Mouse (Mus musculus) MEL (cell line): Measurements from ENCODE around the gene Gjb6. TPM values are rescaled to one million over a fixed set of nuclear protein-coding genes. Genes with fewer than 3 reads are reported as not detected.

ENCODE experiments used
- DNase-seq: peaks from one replicate; pipeline ENCODE4 v3.0.0; 2011; ENCODE audit warnings: low read depth, low spot score
- H3K27ac ChIP-seq: 2 replicates; pipeline ENCODE4 v1.5.1; 2012; ENCODE audit warnings: low read depth, mild to moderate bottlenecking, control low read depth, low read length, moderate library complexity; ENCODE audit not compliant: control insufficient read depth
- H3K27me3 ChIP-seq, 2 experiments: fragments of 150-350 bp in 1 of 2; sonication (generic) in 1 of 2; 2 replicates each; pipeline ENCODE4 v1.6.1; 2012; ENCODE audit warnings: low read length in 2 of 2, mild to moderate bottlenecking in 2 of 2, improper control_type of control experiment in 1 of 2, moderate library complexity in 1 of 2; ENCODE audit not compliant: insufficient read depth in 2 of 2, control insufficient read depth in 1 of 2
- H3K36me3 ChIP-seq, 2 experiments: 2 replicates each; pipeline ENCODE4 v1.6.1; 2012 to 2014; ENCODE audit warnings: low read length in 2 of 2, improper control_type of control experiment in 1 of 2, inconsistent platforms in 1 of 2, mild to moderate bottlenecking in 1 of 2; ENCODE audit not compliant: insufficient read depth in 2 of 2, control insufficient read depth in 1 of 2
- H3K4me1 ChIP-seq, 2 experiments: fragments of 150-350 bp in 1 of 2; sonication (generic) in 1 of 2; 2 replicates each; pipeline ENCODE4 v1.6.1; 2012; ENCODE audit warnings: low read length in 2 of 2, improper control_type of control experiment in 1 of 2, mild to moderate bottlenecking in 1 of 2; ENCODE audit not compliant: insufficient read depth in 2 of 2, control insufficient read depth in 1 of 2
- H3K4me3 ChIP-seq, 2 experiments: fragments of 150-350 bp in 1 of 2; sonication (generic) in 1 of 2; 2 replicates each; pipeline ENCODE4 v1.5.1; 2012; ENCODE audit warnings: low read depth in 2 of 2, low read length in 2 of 2, mild to moderate bottlenecking in 2 of 2, moderate library complexity in 2 of 2, control low read depth in 1 of 2, improper control_type of control experiment in 1 of 2; ENCODE audit not compliant: control insufficient read depth in 1 of 2, insufficient read depth in 1 of 2
- H3K79me2 ChIP-seq: 2 replicates; pipeline ENCODE4 v1.6.1; 2012; ENCODE audit warnings: mild to moderate bottlenecking, low read length, moderate library complexity; ENCODE audit not compliant: control insufficient read depth, poor library complexity, insufficient read depth
- H3K9ac ChIP-seq: 2 replicates; pipeline ENCODE4 v1.6.1; 2012; ENCODE audit warnings: low read depth, mild to moderate bottlenecking, control low read depth, low read length, moderate library complexity; ENCODE audit not compliant: control insufficient read depth, poor library complexity, severe bottlenecking
- H3K9me3 ChIP-seq: fragments of 150-350 bp; sonication (generic); replicated peaks from 2 replicates; pipeline ENCODE4 v1.6.1; 2012; ENCODE audit warnings: mild to moderate bottlenecking, low read length, improper control_type of control experiment, moderate library complexity; ENCODE audit not compliant: insufficient read depth
- BHLHE40 ChIP-seq: IDR thresholded peaks from 2 replicates; pipeline ENCODE4 v1.6.1; 2012; ENCODE audit warnings: low read depth, mild to moderate bottlenecking, inconsistent platforms, low read length, improper control_type of control experiment, borderline replicate concordance
- CHD1 ChIP-seq: IDR thresholded peaks from 2 replicates; pipeline ENCODE4 v1.6.1; 2012; ENCODE audit warnings: low read depth, mild to moderate bottlenecking, inconsistent platforms, low read length, improper control_type of control experiment
- CTCF ChIP-seq, 3 experiments: IDR thresholded peaks in 2 of 3; conservative IDR thresholded peaks in 1 of 3; 2 replicates each; pipeline ENCODE4 v1.5.1; 2011 to 2012; ENCODE audit warnings: low read length in 3 of 3, low read depth in 2 of 3, mild to moderate bottlenecking in 2 of 3, improper control_type of control experiment in 1 of 3, inconsistent platforms in 1 of 3, mixed read lengths in 1 of 3, moderate library complexity in 1 of 3; ENCODE audit not compliant: control insufficient read depth in 1 of 3, insufficient read depth in 1 of 3, poor library complexity in 1 of 3, severe bottlenecking in 1 of 3
- E2F4 ChIP-seq: IDR thresholded peaks from 2 replicates; pipeline ENCODE4 v1.6.1; 2011; ENCODE audit warnings: low read depth, low read length, improper control_type of control experiment, borderline replicate concordance
- ELF1 ChIP-seq: IDR thresholded peaks from 2 replicates; pipeline ENCODE4 v1.6.1; 2014; ENCODE audit warnings: low read depth, mild to moderate bottlenecking, inconsistent platforms, low read length, improper control_type of control experiment, moderate library complexity
- ETS1 ChIP-seq: IDR thresholded peaks from 2 replicates; pipeline ENCODE4 v1.6.1; 2012; ENCODE audit warnings: low read depth, mild to moderate bottlenecking, inconsistent platforms, low read length, improper control_type of control experiment, moderate library complexity
- GABPA ChIP-seq: IDR thresholded peaks from 2 replicates; pipeline ENCODE4 v1.6.1; 2012; ENCODE audit warnings: low read depth, mild to moderate bottlenecking, inconsistent platforms, low read length, improper control_type of control experiment, moderate library complexity
- GATA1 ChIP-seq: IDR thresholded peaks from 2 replicates; pipeline ENCODE4 v1.6.1; 2011; ENCODE audit warnings: low read depth, low read length, improper control_type of control experiment
- HCFC1 ChIP-seq: IDR thresholded peaks from 2 replicates; pipeline ENCODE4 v1.6.1; 2012; ENCODE audit warnings: low read depth, mild to moderate bottlenecking, inconsistent platforms, low read length, improper control_type of control experiment, moderate library complexity
- JUND ChIP-seq: IDR thresholded peaks from 2 replicates; pipeline ENCODE4 v1.6.1; 2011; ENCODE audit warnings: low read depth, mild to moderate bottlenecking, improper control_type of control experiment, low read length
- MYB ChIP-seq: IDR thresholded peaks from 2 replicates; pipeline ENCODE4 v1.6.1; 2011; ENCODE audit warnings: mild to moderate bottlenecking, low read depth, low read length, improper control_type of control experiment
- NRF1 ChIP-seq: IDR thresholded peaks from 2 replicates; pipeline ENCODE4 v1.6.1; 2014; ENCODE audit warnings: low read depth, mild to moderate bottlenecking, inconsistent platforms, low read length, improper control_type of control experiment, moderate library complexity; ENCODE audit not compliant: poor library complexity, insufficient read depth, severe bottlenecking
- POLR2A ChIP-seq, 2 experiments: IDR thresholded peaks; 2 replicates each; pipeline ENCODE4 v1.6.1; 2011 to 2012; ENCODE audit warnings: low read length in 2 of 2, mild to moderate bottlenecking in 2 of 2, control low read depth in 1 of 2, improper control_type of control experiment in 1 of 2, low read depth in 1 of 2, moderate library complexity in 1 of 2; ENCODE audit not compliant: control insufficient read depth in 1 of 2, insufficient read depth in 1 of 2, poor library complexity in 1 of 2
- RCOR1 ChIP-seq: IDR thresholded peaks from 2 replicates; pipeline ENCODE4 v1.6.1; 2012; ENCODE audit warnings: low read depth, mild to moderate bottlenecking, inconsistent platforms, low read length, improper control_type of control experiment
- SIN3A ChIP-seq: IDR thresholded peaks from 2 replicates; pipeline ENCODE4 v1.6.1; 2012; ENCODE audit warnings: low read length, improper control_type of control experiment, inconsistent platforms
- SMC3 ChIP-seq: IDR thresholded peaks from 2 replicates; pipeline ENCODE4 v1.6.1; 2011; ENCODE audit warnings: low read depth, low read length, improper control_type of control experiment
- TAL1 ChIP-seq: IDR thresholded peaks from 2 replicates; pipeline ENCODE4 v1.6.1; 2012; ENCODE audit warnings: mild to moderate bottlenecking, inconsistent platforms, low read length, moderate library complexity, mixed read lengths
- USF1 ChIP-seq: IDR thresholded peaks from 2 replicates; pipeline ENCODE4 v1.6.1; 2014; ENCODE audit warnings: low read depth, mild to moderate bottlenecking, inconsistent platforms, low read length, improper control_type of control experiment, moderate library complexity
- ZKSCAN1 ChIP-seq: IDR thresholded peaks from 2 replicates; pipeline ENCODE4 v1.6.1; 2012; ENCODE audit warnings: low read depth, mild to moderate bottlenecking, inconsistent platforms, low read length, improper control_type of control experiment, moderate library complexity
- ZMIZ1 ChIP-seq: IDR thresholded peaks from 2 replicates; pipeline ENCODE4 v1.6.1; 2012; ENCODE audit warnings: low read depth, mild to moderate bottlenecking, inconsistent platforms, low read length, improper control_type of control experiment, moderate library complexity
- ZNF384 ChIP-seq: IDR thresholded peaks from 2 replicates; pipeline ENCODE4 v1.6.1; 2012; ENCODE audit warnings: low read depth, mild to moderate bottlenecking, inconsistent platforms, low read length, improper control_type of control experiment
- polyA plus RNA-seq, 2 experiments: library from polyadenylated mRNA; stranded (reverse) in 1 of 2; unstranded in 1 of 2; fragments of >175 nt in 1 of 2; fragments of >200 nt in 1 of 2; gene quantifications; 2 replicates each; pipeline versions ENCODE4 v1.2.1 to v1.2.4; 2012; ENCODE audit warnings: low replicate concordance in 2 of 2, low read depth in 1 of 2; ENCODE audit not compliant: insufficient read length in 2 of 2, insufficient read depth in 1 of 2, missing spikeins in 1 of 2
- total RNA-seq: library from RNA; depleted of rRNA; stranded (reverse); fragments of 300-350 nt; gene quantifications from 2 replicates; pipeline ENCODE4 v1.2.3, GENCODE M21; 2012

Gjb6 gene
- total and polyA plus RNA-seq, 3 experiments, result not detected

- Histone ChIP-seq H3K27me3 (peaks cover 0 to 3% of the 10 kb centered on the region in 2 experiments; a peak in 2 of 4 replicates), H3K36me3 (no peaks in the 10 kb centered on the region), H3K27ac (no peak overlapping the region), H3K4me1 (peaks cover 0 to 4% of the 10 kb centered on the region in 2 experiments; a peak in 1 of 4 replicates), H3K9ac (no peak overlapping the region), H3K79me2 (no peaks in the 10 kb centered on the region), H3K4me3 (no peak overlapping the region), H3K9me3 (no peaks in the 10 kb centered on the region)
- no peak for DNase-seq
- no peak for TF ChIP-seq ZMIZ1
- TF ChIP-seq NRF1, result no peak
- TF ChIP-seq CHD1, result no peak
Observed at GRCm38 (mm10) chr14:57103711-57104105, 29.7 kb downstream of the Gjb6 start.

DNA sequence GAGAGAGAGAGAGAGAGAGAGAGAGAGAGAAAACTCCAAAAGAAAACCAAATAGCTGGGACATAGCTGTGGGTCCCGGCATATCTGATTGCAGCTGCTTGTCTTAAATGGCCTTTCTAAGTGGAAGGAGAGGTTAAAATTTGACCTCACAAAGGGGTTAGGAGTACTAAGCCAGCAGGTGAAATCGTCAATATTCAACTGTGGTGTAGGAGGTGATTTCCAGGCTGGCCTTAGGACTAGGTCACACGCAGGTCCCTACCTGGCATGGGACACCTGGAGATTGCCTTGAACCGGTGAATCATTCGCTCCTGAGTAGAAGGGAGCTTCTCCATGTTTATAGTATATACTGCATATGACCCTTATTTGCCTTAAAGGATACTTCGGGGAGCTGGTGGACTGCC lies 30.3 kb downstream of the Gjb6 start:
- peaks cover 0 to 4% of the 10 kb centered on the region in 2 experiments; a peak in 1 of 4 replicates for H3K4me1 ChIP-seq
- H3K27me3 ChIP-seq, result peaks cover 0 to 3% of the 10 kb centered on the region in 2 experiments; a peak in 2 of 4 replicates
- H3K9ac ChIP-seq, result no peak overlapping the region
- DNase-seq, result no peak
- H3K9me3 ChIP-seq, result no peaks in the 10 kb centered on the region
- no peak overlapping the region for H3K27ac ChIP-seq
- TF ChIP-seq JUND, result no peak
- no peak for TF ChIP-seq ZMIZ1
- TF ChIP-seq USF1, result no peak
- no peak for TF ChIP-seq SMC3
- no peak for TF ChIP-seq POLR2A (IDR thresholded peaks at IDR 0.05; ENCODE audit: control insufficient read depth in 1 of 2, insufficient read depth in 1 of 2, low read depth in 1 of 2, low read length in 2 of 2, poor library complexity in 1 of 2)
- TF ChIP-seq ETS1, result no peak
- no peak for TF ChIP-seq RCOR1
- TF ChIP-seq HCFC1, result no peak
- no peak for TF ChIP-seq CTCF (IDR thresholded peaks at IDR 0.05 in 2 of 3, conservative IDR thresholded peaks at IDR 0.05 in 1 of 3; ENCODE audit: control insufficient read depth in 1 of 3, insufficient read depth in 1 of 3, low read depth in 2 of 3, low read length in 3 of 3, poor library complexity in 1 of 3, severe bottlenecking in 1 of 3)
- no peak for TF ChIP-seq GATA1
- no peak for TF ChIP-seq ZNF384
- no peak for TF ChIP-seq TAL1
- TF ChIP-seq E2F4, result no peak
- TF ChIP-seq MYB, result no peak
- no peak for TF ChIP-seq GABPA
- TF ChIP-seq SIN3A, result no peak
- no peak for TF ChIP-seq ELF1
- TF ChIP-seq BHLHE40, result no peak
- no peak for TF ChIP-seq ZKSCAN1
- TF ChIP-seq NRF1, result no peak
- TF ChIP-seq, all 39 proteins: peak for 0
- Histone ChIP-seq H3K36me3 (no peaks in the 10 kb centered on the region), H3K79me2 (no peaks in the 10 kb centered on the region), H3K4me3 (no peak overlapping the region)
